Mouse (Mus musculus) kidney, adult 8-10 months (tissue): ENCODE results near the gene Gnaq.
"Not testable (repeated sequence)": the region's sequence is repeated elsewhere in the genome, so short reads cannot be mapped to it uniquely, and the experiment has no call there.

Source experiments
- DNase-seq, 2 experiments: peaks; one replicate each; pipeline ENCODE4 v3.0.0; 2022

The Gnaq gene

GRCm38 (mm10) chr19:16132791-16132864, at the start of gene Gnaq:
Gene Gnaq (plus strand): TSS chr19:16132831.
- DNase-seq, result no peak

DNA sequence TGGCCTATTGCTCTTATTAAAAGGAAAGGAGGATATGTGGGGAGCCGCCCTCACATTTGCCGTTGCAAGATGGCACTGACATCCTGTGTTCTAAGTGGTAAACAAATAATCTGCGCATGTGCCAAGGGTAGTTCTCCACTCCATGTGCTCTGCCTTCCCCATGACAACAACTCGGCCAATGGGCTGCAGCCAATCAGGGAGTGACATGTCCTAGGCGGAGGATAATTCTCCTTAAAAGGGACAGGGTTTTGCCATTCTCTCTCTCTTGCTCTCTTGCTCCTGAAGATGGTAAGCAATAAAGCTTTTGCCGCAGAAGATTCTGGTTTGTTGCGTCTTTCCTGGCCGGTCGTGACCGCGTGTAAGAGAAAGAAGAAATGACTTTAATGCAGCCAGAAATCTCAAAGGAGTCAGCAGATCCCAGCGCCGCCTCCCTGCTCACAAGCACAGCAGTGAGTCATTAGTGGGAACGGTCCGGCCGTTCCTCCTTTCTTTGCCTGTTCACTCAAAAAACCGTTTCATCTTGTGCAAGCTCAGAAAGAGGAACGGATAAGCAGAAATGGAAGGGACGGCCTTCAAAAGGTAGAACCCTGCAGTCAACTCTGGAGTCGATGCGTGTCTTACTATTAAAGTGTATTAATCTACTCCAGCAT, 48.5 kb upstream of the Gnaq start:
- DNase-seq, result not testable (repeated sequence)

DNA sequence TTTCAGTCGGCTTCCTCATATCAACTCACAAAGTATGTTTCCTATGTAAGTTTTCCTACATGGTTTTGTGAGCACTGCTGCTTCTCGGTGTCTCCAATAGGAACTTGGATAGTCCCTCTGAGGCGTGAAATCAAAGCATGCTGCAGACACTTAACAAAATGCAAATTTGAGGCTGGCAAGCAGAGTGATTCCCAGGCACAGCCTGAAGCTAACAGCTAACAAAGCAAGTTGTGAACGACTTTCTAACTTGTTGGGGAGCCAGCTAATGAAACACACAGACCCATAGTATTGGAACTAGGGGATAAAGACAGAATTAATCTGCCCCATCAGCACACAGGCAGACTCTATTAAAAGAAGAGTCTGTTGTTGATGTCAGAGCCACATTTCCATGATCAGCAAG, 47.4 kb upstream of the Gnaq start:
- no peak for DNase-seq

DNA sequence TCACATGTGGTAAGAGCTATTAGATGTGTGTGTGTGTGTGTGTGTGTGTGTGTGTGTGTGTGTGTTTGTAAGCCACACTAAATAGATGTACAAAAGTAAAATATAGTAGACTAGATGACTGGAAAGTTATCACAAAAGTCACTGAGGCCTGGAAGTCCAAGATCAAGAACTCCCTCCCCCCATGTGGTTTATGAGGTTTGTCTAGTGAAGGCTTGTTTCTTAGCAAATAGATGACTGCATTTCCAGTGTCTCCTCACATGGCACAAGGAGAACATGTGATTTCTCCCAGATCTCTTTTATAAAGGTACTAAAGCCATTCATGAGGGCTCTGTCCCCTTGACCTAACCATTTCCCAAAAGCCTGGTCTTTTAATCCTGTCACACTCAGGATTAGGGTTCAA, 46.5 kb upstream of the Gnaq start:
- no peak for DNase-seq

GRCm38 (mm10) chr19:16086581-16086980, 46.0 kb upstream of the Gnaq start:
- no peak for DNase-seq

GRCm38 (mm10) chr19:16087391-16087790, 45.2 kb upstream of the Gnaq start:
- no peak for DNase-seq

GRCm38 (mm10) chr19:16093616-16094015, 39.0 kb upstream of the Gnaq start:
- no peak for DNase-seq

DNA sequence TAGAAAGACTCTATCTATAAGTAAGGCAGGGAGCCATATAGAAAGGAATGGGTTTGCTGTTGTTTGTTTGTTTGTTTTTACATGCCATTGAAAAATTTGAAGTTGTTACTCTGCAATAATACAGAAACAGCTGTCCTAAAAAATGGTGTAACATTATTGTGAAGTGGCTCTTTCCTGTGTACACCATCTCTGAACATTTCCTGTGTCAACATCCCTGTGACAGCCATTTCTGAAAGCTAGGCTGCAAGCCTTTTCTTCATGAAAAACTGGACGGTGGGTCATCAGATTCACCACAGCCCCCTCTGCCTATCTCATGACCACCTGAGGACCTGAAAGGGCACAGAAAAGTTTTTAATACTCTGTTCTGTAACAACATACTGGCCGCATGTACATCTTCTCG, 22.7 kb upstream of the Gnaq start:
- no peak for DNase-seq

- no peak for DNase-seq
These were observed 22.0 kb upstream of the Gnaq start for GRCm38 (mm10) chr19:16110670-16111069.

DNA sequence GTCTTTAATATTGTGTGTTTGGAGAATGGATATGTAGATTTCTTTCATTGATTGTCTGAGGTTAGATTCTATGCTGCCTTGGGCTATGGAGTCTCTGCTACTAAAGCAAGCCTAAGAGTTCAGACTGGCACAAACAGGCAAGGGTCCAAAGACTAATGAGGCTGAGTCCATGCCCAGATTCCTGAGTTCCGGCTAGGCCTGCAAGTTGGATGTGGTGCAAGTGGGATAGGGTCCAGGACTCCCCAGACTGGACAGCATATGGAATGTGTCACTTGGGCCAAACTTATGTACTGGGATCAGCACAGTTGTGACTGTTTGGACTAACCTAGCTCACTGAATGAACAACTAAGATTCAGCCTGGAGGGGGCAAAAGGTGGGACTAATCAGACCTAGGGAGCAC, 19.3 kb upstream of the Gnaq start:
- DNase-seq, result peak; percentile 79 to 86

GRCm38 (mm10) chr19:16118421-16118820, 14.2 kb upstream of the Gnaq start:
- DNase-seq, result peak in 1 of 2 experiments; percentile 49

- no peak for DNase-seq
These were observed 11.3 kb upstream of the Gnaq start for GRCm38 (mm10) chr19:16121301-16121700.

DNA sequence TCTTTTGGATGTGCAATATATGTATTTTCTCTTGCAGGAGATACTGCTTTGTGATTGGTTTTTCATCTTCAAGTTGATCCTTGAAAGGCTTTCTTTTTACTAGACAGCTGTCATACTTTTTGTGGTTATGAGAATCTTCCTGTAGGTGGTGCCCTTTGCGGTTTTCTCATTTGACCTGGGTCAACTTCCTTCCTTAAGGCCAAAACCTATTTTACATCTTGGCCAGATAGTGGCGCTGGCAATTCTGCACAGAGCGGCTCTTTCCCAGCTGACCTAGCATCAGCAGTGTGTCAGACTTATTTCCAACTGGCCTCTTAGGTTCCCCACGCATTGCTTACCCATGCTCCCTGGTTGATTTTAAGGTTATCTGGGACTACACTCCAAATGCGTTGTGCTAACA, 3.9 kb upstream of the Gnaq start:
- peak; percentile 47 to 53 for DNase-seq

GRCm38 (mm10) chr19:16129171-16129570, 3.5 kb upstream of the Gnaq start:
- no peak for DNase-seq

- no peak for DNase-seq
These were observed 2.2 kb upstream of the Gnaq start for GRCm38 (mm10) chr19:16130476-16130875.

- DNase-seq, result peak in 1 of 2 experiments; percentile 58
These were observed 800 bp upstream of the Gnaq start for GRCm38 (mm10) chr19:16131831-16132230.

DNA sequence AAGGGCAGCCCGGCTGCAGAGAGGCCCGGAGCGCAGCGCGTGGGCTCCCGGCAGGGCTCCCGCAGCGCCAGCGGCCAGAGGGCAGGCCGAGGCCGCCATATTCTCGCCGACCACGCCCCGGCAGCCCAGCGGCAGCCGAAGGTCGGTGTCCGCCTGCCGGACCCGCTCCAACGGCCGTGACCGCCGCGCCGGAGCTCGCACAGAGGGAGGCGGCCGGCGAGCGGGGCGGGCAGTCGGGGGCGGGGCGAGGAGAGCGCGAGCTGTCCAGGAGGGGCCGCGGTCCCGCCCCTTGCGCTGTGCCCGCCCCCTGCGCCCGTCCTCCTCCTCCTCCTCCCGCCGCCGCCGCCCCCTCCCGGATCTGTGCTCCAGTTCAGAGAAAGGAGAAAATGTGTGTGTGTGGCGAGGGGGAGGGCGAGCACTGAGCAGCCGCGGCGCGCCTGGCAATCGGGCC, 266 bp upstream of the Gnaq start:
- peak; percentile 92 for DNase-seq

GRCm38 (mm10) chr19:16132865-16133720, 462 bp downstream of the Gnaq start:
- DNase-seq, result peak; percentile 45 to 56

DNA sequence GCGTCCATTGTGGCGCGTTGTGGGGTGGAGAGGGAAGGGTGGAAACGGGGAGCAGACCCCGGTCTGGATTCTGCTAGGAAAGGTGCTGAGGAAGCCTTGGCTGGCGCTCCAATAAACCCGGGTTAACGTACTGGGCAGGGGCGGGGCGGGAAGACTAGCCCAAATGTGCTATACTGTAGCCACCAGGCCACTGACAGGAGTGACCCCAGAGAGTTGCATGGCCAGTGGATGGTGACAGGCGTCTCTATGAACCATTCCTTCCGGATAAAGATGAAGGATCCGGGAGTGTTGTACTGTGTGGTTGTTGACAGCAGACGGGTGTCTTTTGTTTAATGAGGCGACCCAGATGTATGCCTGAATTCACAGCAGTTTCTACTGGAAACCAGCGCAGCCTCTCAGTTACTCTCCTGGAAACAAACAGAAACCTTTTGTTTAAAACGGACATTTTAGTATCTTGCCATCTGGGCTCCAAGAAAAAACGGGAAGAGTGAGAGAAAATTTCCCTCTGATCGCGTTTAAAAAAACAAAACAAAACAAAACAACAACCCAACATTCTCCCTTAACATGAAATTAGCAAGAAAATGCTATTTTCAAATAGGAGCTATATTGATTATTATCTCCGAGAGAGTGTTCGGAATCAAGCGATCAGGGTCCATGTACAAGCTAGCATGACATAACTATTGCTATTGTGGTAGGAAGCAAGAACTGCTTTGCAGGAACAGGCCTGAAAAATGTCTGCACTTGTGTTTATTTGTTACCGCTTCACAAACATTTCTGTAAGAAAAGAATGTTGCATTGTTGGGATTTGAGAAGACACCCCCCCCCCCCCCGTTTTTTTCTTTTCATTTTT, 1.3 kb downstream of the Gnaq start:
- peak; percentile 26 to 39 for DNase-seq

GRCm38 (mm10) chr19:16138064-16138580, 5.5 kb downstream of the Gnaq start:
- DNase-seq, result no peak

- no peak for DNase-seq
These were observed 8.1 kb downstream of the Gnaq start for GRCm38 (mm10) chr19:16140710-16141109.

DNA sequence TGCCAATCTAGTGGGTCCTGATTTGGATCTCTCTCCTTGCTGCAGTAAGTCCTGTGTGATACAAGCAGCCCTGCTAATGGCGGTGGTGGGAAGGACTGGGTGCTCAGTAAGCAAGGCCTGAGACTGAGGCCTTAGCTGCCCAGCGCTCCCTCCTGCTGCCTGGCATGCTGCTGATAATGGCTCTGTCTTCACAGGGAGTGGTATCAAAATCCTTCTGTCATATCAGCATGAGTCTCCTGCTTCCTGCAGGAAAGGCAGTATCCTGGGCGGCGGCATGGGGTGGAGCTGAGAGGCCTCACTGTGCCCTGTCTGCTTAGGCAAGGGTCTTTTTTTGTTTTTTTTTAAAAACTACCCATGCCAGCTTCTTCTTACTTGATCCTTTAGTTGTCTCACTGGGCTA, 9.2 kb downstream of the Gnaq start:
- no peak for DNase-seq

GRCm38 (mm10) chr19:16142990-16143389, 10.4 kb downstream of the Gnaq start:
- DNase-seq, result no peak

DNA sequence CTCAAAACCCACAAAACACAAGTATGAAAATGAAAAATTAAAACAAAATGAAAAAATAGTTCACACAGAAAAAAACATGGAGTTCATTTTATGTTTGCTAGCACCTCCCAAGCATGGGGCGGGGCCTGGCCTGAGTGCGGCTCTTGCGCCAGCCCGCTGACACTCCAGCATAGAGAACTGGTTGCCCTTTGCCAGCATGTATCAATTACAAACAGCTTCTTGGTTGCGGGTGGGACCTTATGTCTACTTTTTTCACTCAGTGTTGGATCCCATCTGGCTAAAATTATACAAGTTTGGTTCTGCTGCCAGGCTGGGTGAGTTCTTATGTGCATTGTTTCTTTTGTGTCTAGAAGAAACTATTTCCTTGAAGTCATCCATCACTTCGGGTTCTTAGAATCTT, 14.8 kb downstream of the Gnaq start:
- no peak for DNase-seq
